ENCODE assay signal across 8 mouse cellular contexts in genomic region chr10:79533126-79533911, GRCm38 (mm10). TPM values are rescaled to one million over a fixed set of nuclear protein-coding genes. Genes with fewer than 3 reads are reported as not detected.
A peak's percentile ranks its signal among the peaks of the same experiment; 100 is the strongest.
DNase-seq lines count a peak whose midpoint lies in the region; ATAC-seq and TF ChIP-seq lines count a peak whose summit lies in the region.

Gene Plpp2, minus strand, starts transcription at chr10:79533796.

- no peaks in the 10 kb centered on the region for H3K9me3 ChIP-seq in forebrain, embryonic 11.5 days (ENCODE audit: control insufficient read depth, low read length)
- no peaks in the 10 kb centered on the region for H3K9me3 ChIP-seq in lung, embryonic 14.5 days (ENCODE audit: low read depth, low read length)
- no peaks in the 10 kb centered on the region for H3K9me3 ChIP-seq in neural tube, embryonic 14.5 days (ENCODE audit: control insufficient read depth, low read length)

- H3K36me3 ChIP-seq in forebrain, embryonic 11.5 days (ENCODE audit: control insufficient read depth, insufficient read depth, low read length), result no peaks in the 10 kb centered on the region
- H3K36me3 ChIP-seq in lung, embryonic 14.5 days (ENCODE audit: insufficient read depth), result peaks cover 19% of the 10 kb centered on the region; the same call in 1 of the 2 replicates
- H3K36me3 ChIP-seq in neural tube, embryonic 14.5 days (ENCODE audit: control insufficient read depth, insufficient read depth, low read length), result peaks cover 2% of the 10 kb centered on the region; the same call in 1 of the 2 replicates

- ATAC-seq in forebrain, embryonic 11.5 days (replicated peaks; ENCODE audit: low FRiP score), result peak; percentile 79
- peak; percentile 79 for ATAC-seq in lung, embryonic 14.5 days (ENCODE audit: insufficient read depth)
- peak; percentile 61 for ATAC-seq in neural tube, embryonic 14.5 days (ENCODE audit: low read depth)

- intact Hi-C loops in heart, postnatal 14 days (cut with DNase I), result no loop called here

- peak; percentile 76 for DNase-seq in ES-CJ7 (ENCODE audit: low read depth, low spot score)
- peak; percentile 69 for DNase-seq in c-Kit-positive CD71-positive TER-119-positive erythroid progenitor cells, embryonic 14.5 days (ENCODE audit: low spot score)
- peak; percentile 89 for DNase-seq in forebrain, embryonic 11.5 days (ENCODE audit: low spot score)
- peak; percentile 61 to 68 for DNase-seq in heart, postnatal 14 days
- peak; percentile 88 to 92 for DNase-seq in kidney, postnatal 4 days
- peak; percentile 85 for DNase-seq in lung, embryonic 14.5 days
- DNase-seq in thymus, adult 18-20 months, result peak; percentile 47 to 51

- TF ChIP-seq CTCF in lung, embryonic 14.5 days (IDR thresholded peaks at IDR 0.05; ENCODE audit: low read depth), result peak; percentile 76

- peak within 1 kb of the TSS; percentile 96 for H3K4me2 ChIP-seq in forebrain, embryonic 11.5 days (ENCODE audit: low read depth, low read length, severe bottlenecking)
- peak within 1 kb of the TSS; percentile 97 for H3K4me2 ChIP-seq in lung, embryonic 14.5 days
- H3K4me2 ChIP-seq in neural tube, embryonic 14.5 days (ENCODE audit: low read depth, low read length), result peak within 1 kb of the TSS; percentile 92

- H3K27me3 ChIP-seq in forebrain, embryonic 11.5 days (ENCODE audit: control insufficient read depth, insufficient read depth, low read length), result no peaks in the 10 kb centered on the region
- no peaks in the 10 kb centered on the region for H3K27me3 ChIP-seq in lung, embryonic 14.5 days (ENCODE audit: insufficient read depth, low read length)
- H3K27me3 ChIP-seq in neural tube, embryonic 14.5 days (ENCODE audit: control insufficient read depth, insufficient read depth, low read length), result no peaks in the 10 kb centered on the region

- H3K4me1 ChIP-seq in forebrain, embryonic 11.5 days (replicated peaks; ENCODE audit: control insufficient read depth, insufficient read depth, low read length), result peaks cover 7% of the 10 kb centered on the region; the same call in 1 of the 2 replicates
- no peaks in the 10 kb centered on the region for H3K4me1 ChIP-seq in lung, embryonic 14.5 days (ENCODE audit: insufficient read depth)
- H3K4me1 ChIP-seq in neural tube, embryonic 14.5 days (ENCODE audit: control insufficient read depth, insufficient read depth, low read length), result 0 out of 2 replicates have a peak, but pooled peaks cover 3% of the 10 kb centered on the region

- no peak within 1 kb of the TSS for H3K27ac ChIP-seq in forebrain, embryonic 11.5 days (ENCODE audit: low read depth, low read length)
- peak within 1 kb of the TSS; percentile 74 for H3K27ac ChIP-seq in lung, embryonic 14.5 days (ENCODE audit: low read depth)
- no peak within 1 kb of the TSS for H3K27ac ChIP-seq in neural tube, embryonic 14.5 days (ENCODE audit: low read depth, low read length)

- H3K4me3 ChIP-seq in forebrain, embryonic 11.5 days (ENCODE audit: low read depth, low read length), result peak within 1 kb of the TSS; percentile 56
- H3K4me3 ChIP-seq in lung, embryonic 14.5 days (ENCODE audit: low read depth, low read length), result peak within 1 kb of the TSS; percentile 65
- peak within 1 kb of the TSS; percentile 49 for H3K4me3 ChIP-seq in neural tube, embryonic 14.5 days (ENCODE audit: low read depth, low read length)

- WGBS in forebrain, embryonic 11.5 days, result under 1% methylated on average over 52 of the region's 52 CpGs
- under 1% methylated on average over 52 of the region's 52 CpGs for WGBS in lung, embryonic 14.5 days
- WGBS in neural tube, embryonic 14.5 days, result under 1% methylated on average over 51 of the region's 52 CpGs

- peak within 1 kb of the TSS; percentile 58 for H3K9ac ChIP-seq in forebrain, embryonic 11.5 days (ENCODE audit: low read length)
- H3K9ac ChIP-seq in lung, embryonic 14.5 days, result peak within 1 kb of the TSS; percentile 68
- peak within 1 kb of the TSS; percentile 61 for H3K9ac ChIP-seq in neural tube, embryonic 14.5 days (replicated peaks; ENCODE audit: low read depth, low read length)

RNA-seq across cellular contexts. Expression of gene Plpp2, which starts in this region (rescaled TPM):
- 14.2 and 15.6 TPM in 2 replicates for polyA plus RNA-seq in forebrain, embryonic 11.5 days (2014; fragmentation: Nextera tagmentation; extraction: Ambion mirVana)
- total RNA-seq in heart, postnatal 14 days (2021), result 1 to 10 TPM; 2.4 to 3.1 TPM
- 34.9 and 37.1 TPM in 2 replicates for polyA plus RNA-seq in lung, embryonic 14.5 days (2014; fragmentation: Nextera tagmentation; extraction: Ambion mirVana)
- polyA plus RNA-seq in neural tube, embryonic 14.5 days (2014; fragmentation: Nextera tagmentation; extraction: Ambion mirVana), result 18.3 and 22.6 TPM in 2 replicates
